Mouse (Mus musculus) neutrophil, adult 83 days (primary cell): Measurements from ENCODE around the gene Gskip. TPM values are rescaled to one million over a fixed set of nuclear protein-coding genes. Genes with fewer than 3 reads are reported as not detected.

Experiments used
- total RNA-seq, 2 experiments: library from RNA; stranded (reverse); gene quantifications; one replicate each; pipeline ENCODE4 v1.2.4; 2023

Gskip gene
- 1 to 10 TPM; 8.2 to 9.2 TPM for total RNA-seq

GRCm38 (mm10) chr12:105683933-105684901 is at the start of gene Gskip:
TSS of gene Gskip (plus strand) at chr12:105684829.

GRCm38 (mm10) chr12:105685001-105685691 is 517 bp downstream of the Gskip start, which contains the start of gene Atg2b:
TSS of gene Atg2b (minus strand) at chr12:105685211.

GRCm38 (mm10) chr12:105705799-105706487 is 21.3 kb downstream of the Gskip start, which contains the start of gene Ak7:
TSS of gene Ak7 (plus strand) at chr12:105705976.

Other genes with a start within 250 kb of the Gskip start
- gene D430019H16Rik, start 231.0 kb upstream of the Gskip start, total RNA-seq: not detected
- not detected for gene Bdkrb2, start 121.6 kb upstream of the Gskip start, total RNA-seq
- not detected for gene Bdkrb1, start 81.7 kb upstream of the Gskip start, total RNA-seq
- gene Atg2b, start 382 bp downstream of the Gskip start, total RNA-seq: 10 to 100 TPM; 17.3 to 19.1 TPM
- not detected for gene Ak7, start 21.1 kb downstream of the Gskip start, total RNA-seq
- 100 to 1,000 TPM; 146 to 150 TPM for gene Papola, start 99.9 kb downstream of the Gskip start, total RNA-seq